Mouse (Mus musculus) embryonic fibroblast, embryonic 13.5 days (primary cell): Measurements from ENCODE around the gene Slc25a33.

Experiments used
- CTCF ChIP-seq: IDR thresholded peaks from 2 replicates; pipeline ENCODE4 v1.5.1; 2011; ENCODE audit warnings: mild to moderate bottlenecking, control low read depth, low read length, moderate library complexity, borderline replicate concordance; ENCODE audit not compliant: insufficient read depth
- POLR2A ChIP-seq: IDR thresholded peaks from 2 replicates; pipeline ENCODE4 v1.6.1; 2011; ENCODE audit warnings: low read depth, mild to moderate bottlenecking, control low read depth, low read length, moderate library complexity

DNA sequence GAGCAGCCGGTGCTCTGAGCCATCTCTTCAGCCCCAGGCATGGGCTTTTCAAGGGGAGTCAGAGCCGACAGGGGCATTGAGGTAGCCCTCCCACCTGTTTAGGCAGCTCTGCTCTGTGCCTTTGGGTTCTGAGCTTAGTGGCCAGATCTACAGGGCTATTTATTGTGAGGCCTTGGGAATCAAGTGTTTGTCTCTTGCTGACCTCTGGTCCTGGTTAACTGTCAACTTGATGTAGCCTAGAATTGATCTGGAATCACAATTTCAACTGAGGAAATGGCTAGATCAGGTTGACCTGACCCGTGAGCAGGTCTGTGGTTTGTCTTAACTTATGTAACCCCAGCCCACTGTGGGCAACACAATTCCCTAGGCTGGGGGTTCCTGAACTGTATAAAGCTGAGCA, 59.5 kb downstream of the Slc25a33 start:
- TF ChIP-seq POLR2A (no peak), CTCF (no peak)
